Mouse (Mus musculus): ENCODE results near the gene Drd3. TPM values are rescaled to one million over a fixed set of nuclear protein-coding genes. Genes with fewer than 3 reads are reported as not detected.

Drd3 gene
- polyA plus RNA-seq, 2 experiments: not detected

DNA sequence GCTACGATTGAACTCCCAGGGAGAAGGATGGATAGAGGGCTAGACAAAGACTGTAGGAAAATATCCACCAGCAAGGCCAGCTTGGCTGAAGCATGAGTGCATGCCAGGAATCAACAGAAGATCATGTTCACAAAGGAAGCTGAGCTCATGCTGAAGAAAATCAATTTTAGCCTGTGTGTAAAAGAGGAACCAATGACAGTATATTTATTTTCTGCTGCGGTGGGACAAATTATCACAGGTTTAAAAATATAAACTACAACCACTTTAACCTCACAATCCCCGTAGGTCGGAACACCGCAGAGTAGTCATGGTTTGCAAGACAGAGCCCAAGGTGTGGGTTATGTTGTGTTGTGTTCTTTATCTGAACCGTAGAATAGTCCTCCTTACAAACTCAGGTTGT, 50.5 kb downstream of the Drd3 start:
- H3K4me1 ChIP-seq (replicated peaks; ENCODE audit: control insufficient read depth in 2 of 2, insufficient read depth in 2 of 2, low read length in 1 of 2): no peaks in the 10 kb centered on the region
- WGBS (ENCODE audit: insufficient replicate concordance): 64% methylated on average over 6 of the region's 6 CpGs
- H3K9ac ChIP-seq (replicated peaks): no peak overlapping the region
- no peak overlapping the region for H3K27ac ChIP-seq
- no peak overlapping the region for H3K4me3 ChIP-seq (ENCODE audit: insufficient read depth in 1 of 2, low read depth in 2 of 2, low read length in 2 of 2)
- ATAC-seq (ENCODE audit: insufficient read depth) (no peak), DNase-seq (ENCODE audit: low read depth in 3 of 3, low spot score in 3 of 3) (no peak)
- no peak overlapping the region for H3K4me2 ChIP-seq (ENCODE audit: low read depth)
- TF ChIP-seq EP300 (IDR thresholded peaks at IDR 0.05; ENCODE audit: low read depth) (no peak), CTCF (IDR thresholded peaks at IDR 0.05; ENCODE audit: low read depth) (no peak)
- no peaks in the 10 kb centered on the region for H3K27me3 ChIP-seq (ENCODE audit: control insufficient read depth, insufficient read depth, low read length)
- H3K9me3 ChIP-seq (ENCODE audit: control insufficient read depth, low read length): no peaks in the 10 kb centered on the region
- no peaks in the 10 kb centered on the region for H3K36me3 ChIP-seq (replicated peaks; ENCODE audit: control insufficient read depth, insufficient read depth, low read depth)

DNA sequence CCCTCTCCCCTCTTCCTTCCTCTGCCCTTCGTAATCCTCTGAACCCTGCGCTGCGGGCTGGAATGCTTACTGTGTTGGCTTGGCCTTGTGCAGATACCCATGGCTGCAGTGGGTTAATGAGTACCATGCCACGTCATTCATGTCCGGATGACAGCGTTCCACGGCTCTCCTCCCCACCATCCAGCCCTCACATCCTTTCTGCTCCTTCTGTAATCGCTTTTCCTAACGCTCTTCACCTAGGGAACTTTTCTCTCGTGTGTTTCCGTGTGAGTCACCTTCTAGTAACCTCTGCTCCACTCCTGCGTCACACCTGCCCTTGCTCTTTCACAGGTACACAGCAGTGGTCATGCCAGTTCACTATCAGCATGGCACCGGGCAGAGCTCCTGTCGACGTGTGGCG, 53.2 kb downstream of the Drd3 start:
- H3K27me3 ChIP-seq (ENCODE audit: control insufficient read depth, insufficient read depth, low read length): no peaks in the 10 kb centered on the region
- no peak overlapping the region for H3K27ac ChIP-seq
- H3K9ac ChIP-seq (replicated peaks): no peak overlapping the region
- WGBS (ENCODE audit: insufficient replicate concordance): 57% methylated on average over 16 of the region's 16 CpGs
- ATAC-seq (ENCODE audit: insufficient read depth) (no peak), DNase-seq (ENCODE audit: low read depth in 3 of 3, low spot score in 3 of 3) (no peak)
- no peaks in the 10 kb centered on the region for H3K36me3 ChIP-seq (replicated peaks; ENCODE audit: control insufficient read depth, insufficient read depth, low read depth)
- no peaks in the 10 kb centered on the region for H3K4me1 ChIP-seq (replicated peaks; ENCODE audit: control insufficient read depth in 2 of 2, insufficient read depth in 2 of 2, low read length in 1 of 2)
- H3K9me3 ChIP-seq (ENCODE audit: control insufficient read depth, low read length): no peaks in the 10 kb centered on the region
- no peak overlapping the region for H3K4me2 ChIP-seq (ENCODE audit: low read depth)
- TF ChIP-seq CTCF (IDR thresholded peaks at IDR 0.05; ENCODE audit: low read depth) (no peak), EP300 (IDR thresholded peaks at IDR 0.05; ENCODE audit: low read depth) (no peak)
- no peak overlapping the region for H3K4me3 ChIP-seq (ENCODE audit: insufficient read depth in 1 of 2, low read depth in 2 of 2, low read length in 2 of 2)

DNA sequence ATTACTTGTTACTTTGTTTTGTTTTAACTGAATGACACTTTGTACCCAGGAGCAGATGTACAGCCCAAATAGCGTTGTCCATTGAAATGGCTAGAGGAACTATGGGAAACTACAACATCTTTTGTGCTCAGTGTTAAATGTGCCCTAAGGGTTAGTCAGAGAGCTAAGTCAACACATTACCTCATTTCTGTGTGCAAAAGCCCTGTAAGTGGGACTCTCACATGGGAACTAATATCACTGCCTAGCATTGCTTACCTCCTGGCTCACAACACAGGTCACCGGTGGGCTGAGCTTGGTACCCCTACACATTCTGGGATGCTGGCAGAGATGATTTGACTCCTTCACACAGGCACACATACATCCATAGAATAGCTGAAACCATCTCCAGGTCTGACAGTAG, 55.6 kb downstream of the Drd3 start:
- WGBS (ENCODE audit: insufficient replicate concordance): 78% methylated on average over 2 of the region's 2 CpGs
- H3K27ac ChIP-seq: no peak overlapping the region

DNA sequence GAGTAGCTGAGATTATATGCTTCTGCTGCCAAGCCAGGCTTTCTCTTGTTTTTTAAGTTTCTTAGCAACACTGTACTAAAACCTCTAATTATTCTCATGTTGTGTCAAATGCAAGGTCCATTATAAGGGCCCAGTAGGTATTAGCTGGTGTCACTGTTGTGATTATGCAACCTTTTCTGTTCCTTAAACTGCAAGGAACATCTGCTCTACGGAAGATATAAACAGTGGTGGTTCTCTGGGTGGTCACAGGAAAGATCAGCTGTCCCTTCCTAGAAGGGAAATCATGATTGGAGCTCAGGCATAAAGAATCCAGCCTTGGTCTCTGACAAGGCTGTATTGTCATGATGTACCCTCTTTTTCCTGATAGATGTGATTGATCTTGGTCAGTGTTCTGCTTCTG, 57.6 kb downstream of the Drd3 start:
- H3K36me3 ChIP-seq (replicated peaks; ENCODE audit: control insufficient read depth, insufficient read depth, low read depth): no peaks in the 10 kb centered on the region
- H3K27ac ChIP-seq: no peak overlapping the region
- H3K9me3 ChIP-seq (ENCODE audit: control insufficient read depth, low read length): no peaks in the 10 kb centered on the region
- no peaks in the 10 kb centered on the region for H3K27me3 ChIP-seq (ENCODE audit: control insufficient read depth, insufficient read depth, low read length)
- no peak overlapping the region for H3K9ac ChIP-seq (replicated peaks)
- DNase-seq (ENCODE audit: low read depth in 3 of 3, low spot score in 3 of 3) (no peak), ATAC-seq (ENCODE audit: insufficient read depth) (no peak)
- H3K4me1 ChIP-seq (replicated peaks; ENCODE audit: control insufficient read depth in 2 of 2, insufficient read depth in 2 of 2, low read length in 1 of 2): no peaks in the 10 kb centered on the region
- 34% methylated on average over 1 of the region's 1 CpGs for WGBS (ENCODE audit: insufficient replicate concordance)
- TF ChIP-seq CTCF (IDR thresholded peaks at IDR 0.05; ENCODE audit: low read depth): no peak
- no peak for TF ChIP-seq EP300 (IDR thresholded peaks at IDR 0.05; ENCODE audit: low read depth)
- H3K4me3 ChIP-seq (ENCODE audit: insufficient read depth in 1 of 2, low read depth in 2 of 2, low read length in 2 of 2): no peak overlapping the region
- H3K4me2 ChIP-seq (ENCODE audit: low read depth): no peak overlapping the region

More for the DNA sequence above, 55.6 kb downstream of the Drd3 start:
- Histone ChIP-seq H3K27me3 (ENCODE audit: control insufficient read depth, insufficient read depth, low read length) (no peaks in the 10 kb centered on the region), H3K36me3 (replicated peaks; ENCODE audit: control insufficient read depth, insufficient read depth, low read depth) (no peaks in the 10 kb centered on the region), H3K9ac (replicated peaks) (no peak overlapping the region), H3K9me3 (ENCODE audit: control insufficient read depth, low read length) (no peaks in the 10 kb centered on the region), H3K4me1 (replicated peaks; ENCODE audit: control insufficient read depth in 2 of 2, insufficient read depth in 2 of 2, low read length in 1 of 2) (no peaks in the 10 kb centered on the region), H3K4me3 (ENCODE audit: insufficient read depth in 1 of 2, low read depth in 2 of 2, low read length in 2 of 2) (no peak overlapping the region), H3K4me2 (ENCODE audit: low read depth) (no peak overlapping the region)
- ATAC-seq (ENCODE audit: insufficient read depth) (no peak), DNase-seq (ENCODE audit: low read depth in 3 of 3, low spot score in 3 of 3) (no peak)
- TF ChIP-seq CTCF (IDR thresholded peaks at IDR 0.05; ENCODE audit: low read depth): no peak
- no peak for TF ChIP-seq EP300 (IDR thresholded peaks at IDR 0.05; ENCODE audit: low read depth)

DNA sequence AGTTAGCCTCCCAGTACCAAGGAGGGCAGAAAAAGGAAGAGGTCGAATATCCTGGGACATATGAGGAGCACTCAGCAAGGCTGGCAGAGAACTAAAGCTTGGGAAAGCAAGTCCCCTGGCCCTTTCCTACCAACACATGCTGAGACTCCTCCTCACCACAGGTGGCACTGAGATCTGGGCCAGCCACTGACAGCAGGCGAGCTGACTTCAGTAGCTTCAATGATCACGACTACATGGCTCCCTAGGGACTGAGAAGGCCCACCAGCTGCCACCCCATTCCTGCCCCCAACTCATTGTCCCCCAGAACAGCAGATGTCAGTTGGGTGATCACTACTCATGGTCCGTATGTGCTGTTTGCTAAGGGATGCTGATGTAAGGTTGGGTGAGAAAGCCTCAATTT, 60.8 kb downstream of the Drd3 start:
- no peaks in the 10 kb centered on the region for H3K36me3 ChIP-seq (replicated peaks; ENCODE audit: control insufficient read depth, insufficient read depth, low read depth)
- no peak overlapping the region for H3K27ac ChIP-seq
- ATAC-seq (ENCODE audit: insufficient read depth) (no peak), DNase-seq (ENCODE audit: low read depth in 3 of 3, low spot score in 3 of 3) (no peak)
- no peaks in the 10 kb centered on the region for H3K27me3 ChIP-seq (ENCODE audit: control insufficient read depth, insufficient read depth, low read length)
- H3K4me3 ChIP-seq (ENCODE audit: insufficient read depth in 1 of 2, low read depth in 2 of 2, low read length in 2 of 2): no peak overlapping the region
- no peaks in the 10 kb centered on the region for H3K4me1 ChIP-seq (replicated peaks; ENCODE audit: control insufficient read depth in 2 of 2, insufficient read depth in 2 of 2, low read length in 1 of 2)
- TF ChIP-seq EP300 (IDR thresholded peaks at IDR 0.05; ENCODE audit: low read depth) (no peak), CTCF (IDR thresholded peaks at IDR 0.05; ENCODE audit: low read depth) (no peak)
- H3K4me2 ChIP-seq (ENCODE audit: low read depth): no peak overlapping the region
- H3K9ac ChIP-seq (replicated peaks): no peak overlapping the region
- WGBS (ENCODE audit: insufficient replicate concordance): 41% methylated on average over 4 of the region's 4 CpGs
- no peaks in the 10 kb centered on the region for H3K9me3 ChIP-seq (ENCODE audit: control insufficient read depth, low read length)
